Mouse (Mus musculus) small intestine, adult 2 months (tissue): ENCODE results near the gene Srebf1.

ENCODE experiments used
- CTCF ChIP-seq: fragments of 200-500 bp; IDR thresholded peaks from 2 replicates; pipeline ENCODE4 v1.5.1; 2012; ENCODE audit warnings: low read depth, mild to moderate bottlenecking, control low read depth, inconsistent platforms, low read length, moderate library complexity, mixed read lengths; ENCODE audit not compliant: insufficient replicate concordance, insufficient read length; ENCODE audit errors: extremely low read depth
- POLR2A ChIP-seq: fragments of 200-500 bp; IDR thresholded peaks from 2 replicates; pipeline ENCODE4 v1.6.1; 2012; ENCODE audit warnings: low read depth, mild to moderate bottlenecking, control low read depth, inconsistent platforms, low read length, moderate library complexity

DNA sequence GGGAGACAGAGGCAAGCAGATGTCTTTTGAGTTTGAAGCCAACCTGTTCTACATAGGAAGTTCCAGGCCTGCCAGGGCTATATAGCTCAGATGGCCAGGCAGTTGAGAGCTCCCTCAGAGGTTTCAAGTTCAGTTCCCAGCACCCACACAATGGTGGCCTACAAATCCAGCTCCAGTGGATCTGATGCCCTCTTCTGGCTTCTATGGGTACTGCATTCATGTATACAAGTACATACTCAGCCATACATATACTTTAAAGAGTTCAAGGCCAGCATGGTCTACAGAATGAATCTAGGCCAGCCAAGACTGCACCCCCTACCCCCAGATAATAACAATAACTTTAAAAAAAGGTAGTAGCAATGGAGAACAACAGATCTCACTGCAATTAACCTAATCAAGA is 27.3 kb downstream of the Srebf1 start:
- TF ChIP-seq CTCF (peak; percentile 45; the same call in 1 of the 2 replicates), POLR2A (no peak)
